Mouse (Mus musculus) erythroblast, embryonic 14.5 days (primary cell): ENCODE data around the gene Slc9a3. TPM values are rescaled to one million over a fixed set of nuclear protein-coding genes. Genes with fewer than 3 reads are reported as not detected.

Source experiments
- H3K27me3 ChIP-seq: 2 replicates; pipeline ENCODE4 v1.6.1; 2012; ENCODE audit warnings: inconsistent platforms; ENCODE audit not compliant: control insufficient read depth
- H3K36me3 ChIP-seq: 2 replicates; pipeline ENCODE4 v1.6.1; 2012; ENCODE audit warnings: mild to moderate bottlenecking, inconsistent platforms; ENCODE audit not compliant: control insufficient read depth
- H3K4me1 ChIP-seq: 2 replicates; pipeline ENCODE4 v1.6.1; 2012; ENCODE audit warnings: inconsistent platforms; ENCODE audit not compliant: control insufficient read depth
- H3K4me3 ChIP-seq: replicated peaks from 2 replicates; pipeline ENCODE3; 2012; ENCODE audit warnings: moderate library complexity, mild to moderate bottlenecking, inconsistent platforms
- H3K9me3 ChIP-seq: 2 replicates; pipeline ENCODE4 v1.6.1; 2012; ENCODE audit warnings: low read length, inconsistent platforms, mixed read lengths; ENCODE audit not compliant: control insufficient read depth
- GATA1 ChIP-seq: IDR thresholded peaks from 2 replicates; pipeline ENCODE4 v1.6.1; 2012; ENCODE audit warnings: low read length, inconsistent platforms, mixed read lengths
- TAL1 ChIP-seq: IDR thresholded peaks from 3 replicates; pipeline ENCODE4 v1.6.1; 2012; ENCODE audit warnings: low read length, inconsistent platforms, mixed read lengths
- polyA plus RNA-seq: library from polyadenylated mRNA; stranded (reverse); fragments of >175 nt; gene quantifications from 2 replicates; pipeline ENCODE4 v1.2.3, GENCODE M21; 2012

The Slc9a3 gene
- polyA plus RNA-seq, result not detected in 2 replicates

DNA sequence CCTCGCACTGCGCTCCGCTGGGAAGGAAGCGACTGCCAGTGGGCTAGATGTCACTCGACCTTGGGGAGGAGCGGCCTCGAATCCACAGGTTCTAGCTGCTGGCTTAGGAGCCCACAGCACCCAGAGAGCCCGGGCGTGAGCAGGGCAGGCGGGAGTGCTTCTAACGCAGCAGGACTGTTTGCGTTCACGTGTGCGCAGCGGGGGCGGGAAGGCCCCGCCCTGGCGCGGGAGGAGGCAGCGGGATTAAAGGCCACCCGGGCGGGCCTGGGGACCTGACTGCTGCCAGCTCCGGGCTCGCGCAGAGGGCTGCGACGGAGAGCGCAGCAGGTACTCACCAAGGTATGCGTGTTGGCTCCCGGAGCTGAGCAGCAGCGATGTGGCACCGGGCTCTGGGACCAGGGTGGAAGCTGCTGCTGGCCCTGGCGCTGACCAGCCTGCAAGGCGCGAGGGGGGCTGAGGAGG lies at the start of gene Slc9a3:
TSS of gene Slc9a3 (plus strand) at position 317 of the 462 bp plus-strand sequence.
- peaks cover 50% of the 10 kb centered on the region for H3K27me3 ChIP-seq
- TF ChIP-seq GATA1, result no peak
- TF ChIP-seq TAL1, result no peak
- H3K36me3 ChIP-seq, result no peaks in the 10 kb centered on the region
- no peaks in the 10 kb centered on the region for H3K9me3 ChIP-seq
- no peak within 1 kb of the TSS for H3K4me3 ChIP-seq
- H3K4me1 ChIP-seq, result no peaks in the 10 kb centered on the region

DNA sequence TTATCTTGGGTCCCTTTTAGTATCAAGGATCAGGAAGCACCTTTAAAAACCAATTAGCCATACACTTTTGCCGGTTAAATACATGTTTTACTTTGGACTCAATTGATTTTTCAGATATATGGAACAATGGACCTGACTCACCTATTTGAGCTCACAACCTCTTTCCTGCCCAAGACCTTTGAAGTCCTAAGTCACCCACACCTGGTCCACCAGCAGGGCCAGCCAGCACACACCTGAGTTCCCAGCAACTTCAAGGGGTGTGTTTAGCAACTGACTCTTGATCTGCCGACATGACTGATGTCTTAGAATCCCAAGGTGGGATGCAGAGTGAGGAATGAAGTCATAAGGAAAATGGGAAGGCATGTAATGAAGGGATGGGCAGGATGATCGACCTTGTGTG lies 49.5 kb upstream of the Slc9a3 start:
- H3K36me3 ChIP-seq, result no peaks in the 10 kb centered on the region
- H3K9me3 ChIP-seq, result no peaks in the 10 kb centered on the region
- TF ChIP-seq TAL1 (no peak), GATA1 (no peak)
- H3K4me3 ChIP-seq, result no peak overlapping the region
- peaks cover 37% of the 10 kb centered on the region for H3K4me1 ChIP-seq
- H3K27me3 ChIP-seq, result peaks cover 5% of the 10 kb centered on the region

DNA sequence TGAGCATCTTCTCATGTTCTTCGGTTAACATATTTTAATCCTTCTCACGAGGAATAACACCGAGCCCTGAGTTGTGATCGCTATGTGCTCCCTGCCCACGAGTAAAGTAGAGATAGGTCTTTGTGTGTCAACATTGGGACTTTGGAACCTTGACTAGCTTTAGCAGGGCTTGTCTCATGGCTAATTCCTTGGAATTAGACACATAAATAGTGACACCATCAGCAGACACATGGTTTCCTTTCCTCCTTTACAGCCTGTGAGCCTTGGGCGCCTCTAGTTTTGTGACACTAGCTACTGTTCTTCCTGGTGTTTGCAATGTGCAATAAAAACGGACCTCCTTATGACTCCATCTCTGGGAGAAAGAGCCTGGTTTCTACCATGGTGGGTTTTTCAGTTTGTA lies 47.9 kb upstream of the Slc9a3 start:
- peaks cover 21% of the 10 kb centered on the region for H3K27me3 ChIP-seq
- no peaks in the 10 kb centered on the region for H3K9me3 ChIP-seq
- TF ChIP-seq TAL1 (no peak), GATA1 (no peak)
- no peak overlapping the region for H3K4me3 ChIP-seq
- no peaks in the 10 kb centered on the region for H3K36me3 ChIP-seq
- peaks cover 34% of the 10 kb centered on the region for H3K4me1 ChIP-seq

DNA sequence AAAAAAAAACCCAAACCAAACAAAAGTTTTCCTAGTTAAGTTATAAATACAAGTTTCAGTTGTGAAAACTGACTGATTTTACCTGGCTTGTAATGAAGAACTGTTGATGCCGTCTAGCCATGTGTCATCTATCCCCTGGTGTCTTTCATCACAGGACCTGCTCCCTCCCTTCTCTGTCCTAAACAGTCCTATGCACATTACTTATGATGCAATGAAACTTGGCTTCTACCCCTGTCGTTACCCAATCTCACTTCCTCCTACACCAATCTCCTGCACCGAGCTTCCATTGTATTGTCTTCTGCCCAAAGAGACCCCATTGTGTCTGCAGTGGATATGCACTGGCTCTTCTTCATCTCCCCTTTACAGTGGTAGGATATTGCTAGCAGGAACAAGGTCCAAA lies 31.0 kb upstream of the Slc9a3 start:
- Histone ChIP-seq H3K4me1 (no peaks in the 10 kb centered on the region), H3K27me3 (peaks cover 5% of the 10 kb centered on the region; the same call in 1 of the 2 replicates), H3K4me3 (no peak overlapping the region), H3K9me3 (no peaks in the 10 kb centered on the region), H3K36me3 (no peaks in the 10 kb centered on the region)
- TF ChIP-seq GATA1 (no peak), TAL1 (no peak)

DNA sequence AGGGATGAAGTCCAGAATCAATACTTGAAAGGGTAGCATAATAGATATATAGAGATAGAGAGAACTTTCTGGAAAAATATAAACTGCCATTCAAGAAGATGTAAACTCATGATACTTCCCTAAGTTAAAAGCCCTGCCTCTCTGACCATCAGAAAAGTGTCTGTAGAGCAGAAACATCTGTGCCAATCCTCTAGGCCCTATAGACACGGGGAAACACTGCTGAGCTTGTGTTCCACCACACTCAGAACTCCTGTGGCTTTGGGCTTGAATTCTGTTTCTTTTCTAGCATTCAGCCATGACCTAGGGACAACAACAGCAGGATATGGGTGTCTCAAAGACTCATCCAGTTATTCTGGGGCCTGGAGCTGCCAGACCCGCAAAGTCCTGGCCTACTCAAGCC lies 25.3 kb upstream of the Slc9a3 start:
- no peaks in the 10 kb centered on the region for H3K9me3 ChIP-seq
- H3K4me1 ChIP-seq, result no peaks in the 10 kb centered on the region
- TF ChIP-seq GATA1 (no peak), TAL1 (no peak)
- H3K36me3 ChIP-seq, result no peaks in the 10 kb centered on the region
- peaks cover 6% of the 10 kb centered on the region; the same call in 1 of the 2 replicates for H3K27me3 ChIP-seq
- H3K4me3 ChIP-seq, result no peak overlapping the region

DNA sequence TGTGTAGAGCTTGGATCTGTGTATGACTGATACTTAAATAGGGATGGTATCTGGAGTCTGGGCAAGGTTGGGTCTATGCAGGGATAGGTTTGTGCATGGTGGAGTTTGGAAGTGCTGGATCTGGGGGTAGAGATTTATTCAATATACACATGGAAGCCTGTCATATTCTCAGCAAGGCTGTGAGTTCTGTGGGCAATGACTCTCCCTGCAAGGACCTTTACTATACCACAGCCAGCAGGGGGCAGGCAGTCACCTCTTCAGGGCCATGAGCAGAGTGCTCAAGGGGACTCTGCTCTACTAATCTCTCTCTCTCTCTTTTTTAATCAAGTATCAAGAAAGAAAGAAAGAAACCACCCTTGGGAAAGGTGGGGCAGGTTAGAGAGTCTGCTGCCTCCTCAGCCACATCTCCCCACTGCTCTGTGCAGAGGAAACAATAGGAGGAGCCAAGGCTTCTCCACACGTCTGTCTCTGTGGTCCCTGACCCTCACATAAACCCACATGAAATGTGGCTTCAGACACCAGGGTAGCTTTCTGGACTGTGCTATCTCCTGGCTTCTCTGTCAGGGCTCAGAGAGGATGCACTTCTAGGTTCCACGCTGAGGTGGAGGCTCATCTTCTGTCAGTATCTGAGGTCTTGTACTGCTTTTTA lies 24.4 kb upstream of the Slc9a3 start:
- Histone ChIP-seq H3K27me3 (peaks cover 7% of the 10 kb centered on the region; the same call in 1 of the 2 replicates), H3K4me1 (no peaks in the 10 kb centered on the region), H3K36me3 (no peaks in the 10 kb centered on the region), H3K9me3 (no peaks in the 10 kb centered on the region), H3K4me3 (no peak overlapping the region)
- TF ChIP-seq GATA1 (no peak), TAL1 (no peak)

DNA sequence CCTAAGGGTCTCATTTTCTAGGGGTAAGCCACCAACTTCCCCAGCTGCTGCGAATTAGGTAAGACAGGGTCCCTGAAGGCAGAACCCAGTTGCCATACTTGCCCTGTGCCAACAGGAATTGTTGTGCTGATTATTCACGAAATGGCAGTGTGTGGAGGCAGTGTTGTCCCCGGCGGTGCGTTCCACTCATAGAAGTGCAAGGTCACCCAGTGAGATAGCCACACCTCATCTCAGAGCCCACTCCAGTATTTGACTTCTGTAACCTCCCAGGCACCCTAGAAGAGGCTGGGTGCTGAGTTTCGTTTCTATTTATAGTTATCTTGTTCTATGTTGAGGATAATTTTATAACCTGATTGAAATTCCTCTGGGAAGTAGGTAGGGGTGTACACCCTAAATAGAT lies 22.3 kb upstream of the Slc9a3 start:
- H3K36me3 ChIP-seq, result no peaks in the 10 kb centered on the region
- no peaks in the 10 kb centered on the region for H3K9me3 ChIP-seq
- H3K4me3 ChIP-seq, result no peak overlapping the region
- TF ChIP-seq TAL1 (no peak), GATA1 (no peak)
- no peaks in the 10 kb centered on the region for H3K4me1 ChIP-seq
- H3K27me3 ChIP-seq, result peaks cover 7% of the 10 kb centered on the region; the same call in 1 of the 2 replicates

DNA sequence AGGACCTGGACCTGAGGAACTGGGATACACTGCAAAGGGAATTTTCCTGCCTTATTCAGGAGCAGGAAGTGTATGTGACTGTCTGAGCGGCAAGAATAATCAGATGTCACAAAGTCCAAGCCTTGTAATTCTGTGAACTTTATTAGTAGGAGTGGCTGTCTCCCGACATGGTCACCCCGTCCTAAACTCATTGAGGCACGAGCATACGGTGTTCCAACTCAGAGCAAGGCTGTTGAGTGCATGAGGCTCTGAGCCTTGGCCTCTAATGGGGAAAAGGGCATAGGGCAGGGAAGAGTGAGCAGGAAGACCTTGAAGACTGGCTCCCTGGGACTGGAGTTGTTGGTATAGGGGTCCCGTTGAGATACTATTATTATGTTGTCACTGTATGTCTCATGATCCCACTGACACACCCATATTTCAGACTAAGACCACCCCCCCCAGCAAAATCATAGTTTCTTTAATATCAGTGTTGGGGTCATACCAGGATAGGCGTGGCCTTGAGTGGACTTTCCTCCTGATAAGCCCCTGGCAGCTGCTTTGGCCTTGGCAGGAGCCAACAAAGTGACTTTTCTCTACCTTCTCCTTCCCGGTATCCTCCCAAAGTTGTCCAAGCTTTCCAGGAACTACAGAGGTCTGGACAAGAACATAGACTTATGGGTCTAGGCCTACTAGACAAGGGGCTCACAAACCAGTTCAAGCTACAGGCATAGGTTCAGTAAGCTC lies 19.0 kb upstream of the Slc9a3 start:
- no peaks in the 10 kb centered on the region for H3K36me3 ChIP-seq
- no peaks in the 10 kb centered on the region for H3K9me3 ChIP-seq
- TF ChIP-seq TAL1, result no peak
- no peak for TF ChIP-seq GATA1
- H3K4me1 ChIP-seq, result no peaks in the 10 kb centered on the region
- H3K4me3 ChIP-seq, result no peak overlapping the region
- H3K27me3 ChIP-seq, result peaks cover 7% of the 10 kb centered on the region; the same call in 1 of the 2 replicates

DNA sequence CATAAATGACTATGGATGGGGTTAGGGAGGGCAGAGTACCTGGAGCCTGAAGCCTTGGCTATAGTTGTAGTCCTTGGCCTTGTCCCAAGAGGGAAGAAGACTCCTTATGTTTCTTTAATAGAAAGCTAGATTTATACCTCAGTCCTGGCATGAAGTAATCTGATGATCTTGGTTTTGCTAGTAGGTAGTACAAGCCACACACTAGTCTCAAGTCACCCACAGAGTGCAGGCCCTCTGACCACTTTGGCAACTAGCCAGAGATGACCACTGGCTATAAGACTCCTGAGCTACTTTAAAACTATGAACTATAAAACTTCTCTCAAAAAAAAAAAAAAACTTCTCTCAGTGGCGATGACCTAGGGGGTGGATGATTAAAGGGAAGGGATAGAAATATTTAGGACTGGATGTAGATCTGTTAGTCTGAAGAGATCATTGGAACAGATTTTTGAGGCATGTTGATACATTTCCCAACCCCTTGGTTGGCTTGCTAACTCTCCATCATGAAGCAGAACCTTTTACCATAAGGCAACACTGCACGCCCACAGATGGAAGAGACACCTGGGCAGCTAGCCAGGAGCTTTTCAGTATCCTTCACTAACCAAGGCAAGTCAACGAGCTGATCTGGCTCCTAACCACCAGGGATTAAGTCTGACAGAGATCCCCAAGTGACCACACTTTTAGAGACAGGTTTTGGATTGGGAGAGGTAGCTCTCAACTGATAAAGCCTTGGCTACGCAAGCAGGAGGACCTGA lies 18.2 kb upstream of the Slc9a3 start:
- no peak for TF ChIP-seq TAL1
- no peak for TF ChIP-seq GATA1
- Histone ChIP-seq H3K36me3 (no peaks in the 10 kb centered on the region), H3K9me3 (no peaks in the 10 kb centered on the region)

More for the DNA sequence above, 18.2 kb upstream of the Slc9a3 start:
- Histone ChIP-seq H3K4me3 (no peak overlapping the region), H3K27me3 (peaks cover 7% of the 10 kb centered on the region; the same call in 1 of the 2 replicates), H3K4me1 (no peaks in the 10 kb centered on the region)
